Mouse (Mus musculus) CH12.LX (cell line): ENCODE measurements around the gene Mcts1. TPM values are rescaled to one million over a fixed set of nuclear protein-coding genes. Genes with fewer than 3 reads are reported as not detected.

Experiments
- DNase-seq: peaks from one replicate; pipeline ENCODE4 v3.0.0-alpha.2; 2013; ENCODE audit errors: extremely low read depth
- H3K27ac ChIP-seq: 2 replicates; pipeline ENCODE4 v1.5.1; 2012; ENCODE audit warnings: low read depth, mild to moderate bottlenecking, control low read depth, moderate library complexity; ENCODE audit not compliant: insufficient read depth
- H3K27me3 ChIP-seq: replicated peaks from 2 replicates; pipeline ENCODE3; 2012; ENCODE audit warnings: inconsistent platforms
- H3K36me3 ChIP-seq, 2 experiments: replicated peaks in 1 of 2; 2 replicates each; pipeline versions ENCODE3 to v1.6.1; 2012; ENCODE audit warnings: inconsistent platforms in 1 of 2, low read length in 1 of 2, mild to moderate bottlenecking in 1 of 2, mixed read lengths in 1 of 2, moderate library complexity in 1 of 2; ENCODE audit not compliant: control insufficient read depth in 1 of 2, insufficient read depth in 1 of 2
- H3K4me1 ChIP-seq, 2 experiments: 2 replicates each; pipeline ENCODE4 v1.6.1; 2012; ENCODE audit warnings: inconsistent platforms in 1 of 2, moderate library complexity in 1 of 2; ENCODE audit not compliant: insufficient read depth in 2 of 2, control insufficient read depth in 1 of 2
- H3K4me2 ChIP-seq: 2 replicates; pipeline ENCODE4 v1.6.1; 2012; ENCODE audit warnings: low read depth, mild to moderate bottlenecking, control low read depth; ENCODE audit not compliant: poor library complexity, insufficient read depth, severe bottlenecking
- H3K4me3 ChIP-seq, 3 experiments: fragments of 150-350 bp in 1 of 3; sonication (generic) in 1 of 3; replicated peaks in 1 of 3; 2 replicates each; pipeline versions ENCODE3 to v1.5.1; 2011 to 2012; ENCODE audit warnings: low read depth in 2 of 3, low read length in 2 of 3, mild to moderate bottlenecking in 2 of 3, moderate library complexity in 2 of 3, control low read depth in 1 of 3, improper control_type of control experiment in 1 of 3, inconsistent platforms in 1 of 3, mixed read lengths in 1 of 3; ENCODE audit not compliant: poor library complexity in 1 of 3
- H3K79me2 ChIP-seq: replicated peaks from 2 replicates; pipeline ENCODE4 v1.6.1; 2012; ENCODE audit warnings: mild to moderate bottlenecking, moderate library complexity; ENCODE audit not compliant: control insufficient read depth, poor library complexity, insufficient read depth, severe bottlenecking; ENCODE audit errors: extremely low read depth
- H3K9ac ChIP-seq: 2 replicates; pipeline ENCODE4 v1.6.1; 2012; ENCODE audit warnings: low read depth, mild to moderate bottlenecking, control low read depth, moderate library complexity; ENCODE audit not compliant: insufficient read depth
- H3K9me3 ChIP-seq: replicated peaks from 2 replicates; pipeline ENCODE3; 2012; ENCODE audit warnings: low read length, inconsistent platforms, mixed read lengths
- BHLHE40 ChIP-seq: IDR thresholded peaks from 2 replicates; pipeline ENCODE4 v1.6.1; 2011; ENCODE audit warnings: mild to moderate bottlenecking, low read depth, low read length, improper control_type of control experiment
- CHD1 ChIP-seq: IDR thresholded peaks from 2 replicates; pipeline ENCODE4 v1.6.1; 2012; ENCODE audit warnings: low read depth, low read length, improper control_type of control experiment, inconsistent platforms
- CTCF ChIP-seq, 2 experiments: IDR thresholded peaks in 1 of 2; conservative IDR thresholded peaks in 1 of 2; 2 replicates each; pipeline ENCODE4 v1.5.1; 2011 to 2012; ENCODE audit warnings: low read depth in 2 of 2, low read length in 2 of 2, improper control_type of control experiment in 1 of 2, inconsistent platforms in 1 of 2, mild to moderate bottlenecking in 1 of 2, moderate library complexity in 1 of 2
- ELF1 ChIP-seq: IDR thresholded peaks from 2 replicates; pipeline ENCODE4 v1.6.1; 2014; ENCODE audit warnings: low read depth, mild to moderate bottlenecking, inconsistent platforms, low read length, improper control_type of control experiment
- ETS1 ChIP-seq: conservative IDR thresholded peaks from 2 replicates; pipeline ENCODE4 v1.6.1; 2012; ENCODE audit warnings: low read depth, mild to moderate bottlenecking, inconsistent platforms, low read length, improper control_type of control experiment, moderate library complexity
- JUN ChIP-seq: IDR thresholded peaks from 2 replicates; pipeline ENCODE4 v1.6.1; 2011; ENCODE audit warnings: low read depth, mild to moderate bottlenecking, low read length, improper control_type of control experiment, moderate library complexity; ENCODE audit not compliant: insufficient read depth
- MAFK ChIP-seq: IDR thresholded peaks from 2 replicates; pipeline ENCODE4 v1.6.1; 2011; ENCODE audit warnings: low read length, improper control_type of control experiment; ENCODE audit not compliant: insufficient replicate concordance
- MAZ ChIP-seq: IDR thresholded peaks from 2 replicates; pipeline ENCODE4 v1.6.1; 2012; ENCODE audit warnings: low read depth, mild to moderate bottlenecking, inconsistent platforms, low read length, improper control_type of control experiment, moderate library complexity
- MEF2A ChIP-seq: IDR thresholded peaks from 2 replicates; pipeline ENCODE4 v1.6.1; 2014; ENCODE audit warnings: low read depth, mild to moderate bottlenecking, inconsistent platforms, low read length, improper control_type of control experiment, borderline replicate concordance
- MYC ChIP-seq: IDR thresholded peaks from 2 replicates; pipeline ENCODE4 v1.6.1; 2011; ENCODE audit warnings: low read depth, mild to moderate bottlenecking, improper control_type of control experiment, low read length
- NELFE ChIP-seq: IDR thresholded peaks from 2 replicates; pipeline ENCODE4 v1.6.1; 2011; ENCODE audit warnings: low read depth, low read length, improper control_type of control experiment
- NRF1 ChIP-seq: IDR thresholded peaks from 2 replicates; pipeline ENCODE4 v1.6.1; 2014; ENCODE audit warnings: low read depth, mild to moderate bottlenecking, inconsistent platforms, low read length, improper control_type of control experiment, moderate library complexity
- RAD21 ChIP-seq: IDR thresholded peaks from 2 replicates; pipeline ENCODE4 v1.6.1; 2011; ENCODE audit warnings: low read depth, mild to moderate bottlenecking, low read length, improper control_type of control experiment, moderate library complexity
- SIN3A ChIP-seq: IDR thresholded peaks from 2 replicates; pipeline ENCODE4 v1.6.1; 2012; ENCODE audit warnings: low read length, improper control_type of control experiment, inconsistent platforms
- SMC3 ChIP-seq: IDR thresholded peaks from 2 replicates; pipeline ENCODE4 v1.6.1; 2011; ENCODE audit warnings: low read depth, low read length, improper control_type of control experiment
- TBP ChIP-seq: conservative IDR thresholded peaks from 2 replicates; pipeline ENCODE4 v1.6.1; 2011; ENCODE audit warnings: low read depth, low read length, improper control_type of control experiment
- USF1 ChIP-seq: IDR thresholded peaks from 2 replicates; pipeline ENCODE4 v1.6.1; 2014; ENCODE audit warnings: low read depth, mild to moderate bottlenecking, inconsistent platforms, low read length, improper control_type of control experiment
- ZNF384 ChIP-seq: IDR thresholded peaks from 2 replicates; pipeline ENCODE4 v1.6.1; 2012; ENCODE audit warnings: low read depth, low read length, improper control_type of control experiment, inconsistent platforms
- dilution Hi-C: fragments of 300-500 bp; cut with MboI; formaldehyde crosslinking; loops from 2 replicates; pipeline ENCODE4 v1.14.3; 2020; ENCODE audit warnings: low sequenced_read_pairs; ENCODE audit not compliant: extremely low pct_unique_long_range_greater_than_20kb, extremely low pct_ligation_motif_present
- in situ Hi-C: fragments of 300-500 bp; cut with MboI; formaldehyde crosslinking; loops from 3 replicates; pipeline ENCODE4 v1.14.3; 2019; ENCODE audit warnings: low sequenced_read_pairs, low pct_ligation_motif_present, low pct_unique_long_range_greater_than_20kb, mixed read lengths
- polyA plus RNA-seq: library from polyadenylated mRNA; unstranded; fragments of >175 nt; gene quantifications from 2 replicates; pipeline ENCODE4 v1.2.1, GENCODE M21; 2012; ENCODE audit warnings: low read depth; ENCODE audit not compliant: insufficient read length
- total RNA-seq, 2 experiments: library from RNA; depleted of rRNA; stranded (reverse); fragments of 300-350 nt in 1 of 2; fragments of >200 nt in 1 of 2; gene quantifications; 2 replicates each; pipeline ENCODE4 v1.2.3; 2012 to 2014

Mcts1 gene
- total and polyA plus RNA-seq, 3 experiments = 48.5 to 183 (median 62.2) TPM

DNA sequence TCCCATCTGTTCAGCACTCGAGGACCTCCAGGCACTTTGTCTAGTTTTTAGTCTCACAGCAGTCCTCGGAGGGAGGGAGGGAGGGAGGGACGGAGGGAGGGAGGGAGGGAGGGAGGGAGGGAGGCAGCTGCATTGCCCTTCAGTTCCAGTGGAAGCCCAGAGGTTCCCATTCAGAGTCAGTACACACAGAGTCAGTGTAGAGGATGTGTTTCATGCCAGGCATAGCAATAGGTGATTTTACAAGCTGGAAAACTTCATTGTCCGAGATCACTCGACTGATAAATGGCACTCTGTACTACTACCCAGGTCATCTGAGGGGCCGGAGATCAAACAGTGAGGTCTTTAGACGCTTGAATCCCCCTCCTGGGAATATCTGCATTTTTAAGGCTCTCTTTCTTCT, 50.8 kb downstream of the Mcts1 start:
- Histone ChIP-seq H3K4me2 (no peak overlapping the region), H3K4me1 (no peaks in the 10 kb centered on the region), H3K27ac (no peak overlapping the region), H3K79me2 (no peaks in the 10 kb centered on the region), H3K36me3 (no peaks in the 10 kb centered on the region), H3K4me3 (no peak overlapping the region), H3K9ac (no peak overlapping the region), H3K9me3 (no peaks in the 10 kb centered on the region), H3K27me3 (no peaks in the 10 kb centered on the region)
- DNase-seq = no peak
- dilution Hi-C loops = no loop called here
- no peak for TF ChIP-seq CHD1
- TF ChIP-seq BHLHE40 = no peak
- no peak for TF ChIP-seq CTCF (conservative IDR thresholded peaks at IDR 0.05 in 1 of 2, IDR thresholded peaks at IDR 0.05 in 1 of 2; ENCODE audit: low read depth in 2 of 2, low read length in 2 of 2)
- TF ChIP-seq MAZ = no peak
- no peak for TF ChIP-seq USF1
- TF ChIP-seq SIN3A = no peak
- no peak for TF ChIP-seq MYC
- no peak for TF ChIP-seq SMC3
- no peak for TF ChIP-seq NRF1
- no peak for TF ChIP-seq ELF1
- TF ChIP-seq NELFE = no peak
- in situ Hi-C loops = no loop called here

- DNase-seq = no peak
- Histone ChIP-seq H3K4me2 (no peak overlapping the region), H3K79me2 (no peaks in the 10 kb centered on the region), H3K27ac (no peak overlapping the region), H3K9me3 (no peaks in the 10 kb centered on the region), H3K4me1 (no peaks in the 10 kb centered on the region), H3K4me3 (no peak overlapping the region), H3K27me3 (no peaks in the 10 kb centered on the region), H3K9ac (no peak overlapping the region), H3K36me3 (no peaks in the 10 kb centered on the region)
- dilution Hi-C loops = no loop called here
- in situ Hi-C loops = no loop called here
- TF ChIP-seq NELFE = no peak
- TF ChIP-seq JUN = no peak
- peak in 1 of 2 experiments; percentile 29; a peak in 1 of 4 replicates for TF ChIP-seq CTCF (conservative IDR thresholded peaks at IDR 0.05 in 1 of 2, IDR thresholded peaks at IDR 0.05 in 1 of 2; ENCODE audit: low read depth in 2 of 2, low read length in 2 of 2)
- no peak for TF ChIP-seq TBP
- no peak for TF ChIP-seq ETS1
- TF ChIP-seq MAFK = no peak
Measured at GRCm38 (mm10) chrX:38653181-38653580, 52.8 kb downstream of the Mcts1 start.

- Histone ChIP-seq H3K27ac (no peak overlapping the region), H3K27me3 (no peaks in the 10 kb centered on the region), H3K9ac (no peak overlapping the region), H3K36me3 (no peaks in the 10 kb centered on the region), H3K4me3 (no peak overlapping the region), H3K9me3 (no peaks in the 10 kb centered on the region), H3K4me2 (no peak overlapping the region), H3K79me2 (no peaks in the 10 kb centered on the region), H3K4me1 (no peaks in the 10 kb centered on the region)
- TF ChIP-seq RAD21 (peak; percentile 5), MEF2A (no peak), ZNF384 (no peak), CTCF (conservative IDR thresholded peaks at IDR 0.05 in 1 of 2, IDR thresholded peaks at IDR 0.05 in 1 of 2; ENCODE audit: low read depth in 2 of 2, low read length in 2 of 2) (peak in 1 of 2 experiments; percentile 40; a peak in 3 of 4 replicates)
- no peak for DNase-seq
- in situ Hi-C loops (no loop called here), dilution Hi-C loops (no loop called here)
Measured at GRCm38 (mm10) chrX:38654681-38655080, 54.3 kb downstream of the Mcts1 start.
